Mouse (Mus musculus) forebrain, embryonic 14.5 days (tissue): ENCODE results near the gene Dnm2. TPM values are rescaled to one million over a fixed set of nuclear protein-coding genes. Genes with fewer than 3 reads are reported as not detected.
A peak's percentile ranks its signal among the peaks of the same experiment; 100 is the strongest.

Experiments used
- ATAC-seq: fragments of 200-750 bp; cut with Nextera tagmentation; 2 replicates; pipeline ENCODE4 v1.8.0; 2017; ENCODE audit warnings: mild to moderate bottlenecking, moderate library complexity
- DNase-seq: peaks from one replicate; pipeline ENCODE4 v3.0.0-alpha.2; 2015; ENCODE audit warnings: low spot score
- H3K27ac ChIP-seq: fragments of 300-500 bp; sonication (generic); 2 replicates; pipeline ENCODE4 v1.5.1; 2014; ENCODE audit warnings: low read depth, mild to moderate bottlenecking, control low read depth, low read length, moderate library complexity
- H3K27me3 ChIP-seq: fragments of 300-500 bp; sonication (generic); replicated peaks from 2 replicates; pipeline ENCODE4 v1.6.1; 2014; ENCODE audit warnings: low read length, control low read depth, mixed read lengths; ENCODE audit not compliant: control insufficient read depth, insufficient read depth
- H3K36me3 ChIP-seq: fragments of 300-500 bp; sonication (generic); 2 replicates; pipeline ENCODE4 v1.6.1; 2014; ENCODE audit warnings: low read length, control low read depth; ENCODE audit not compliant: control insufficient read depth, insufficient read depth
- H3K4me1 ChIP-seq: fragments of 300-500 bp; sonication (generic); 2 replicates; pipeline ENCODE4 v1.6.1; 2014; ENCODE audit warnings: antibody characterized with exemption, low read length, control low read depth; ENCODE audit not compliant: control insufficient read depth, insufficient read depth
- H3K4me2 ChIP-seq: fragments of 300-500 bp; sonication (generic); 2 replicates; pipeline ENCODE4 v1.6.1; 2014; ENCODE audit warnings: mild to moderate bottlenecking, control low read depth, low read length
- H3K4me3 ChIP-seq: fragments of 300-500 bp; sonication (generic); 2 replicates; pipeline ENCODE4 v1.5.1; 2014; ENCODE audit warnings: low read depth, low read length, control low read depth
- H3K9ac ChIP-seq: fragments of 300-500 bp; sonication (generic); 2 replicates; pipeline ENCODE4 v1.6.1; 2014; ENCODE audit warnings: mild to moderate bottlenecking, low read length, control low read depth, moderate library complexity
- H3K9me3 ChIP-seq: fragments of 300-500 bp; sonication (generic); replicated peaks from 2 replicates; pipeline ENCODE4 v1.6.1; 2016; ENCODE audit warnings: low read length, control low read depth, mixed read lengths; ENCODE audit not compliant: control insufficient read depth
- WGBS: fragments of 180-500 bp; shearing (Covaris S2); extraction: QIAGEN DNeasy Blood & Tissue Kit; methylation state at CpG from one replicate; pipeline ENCODE4 v1.1.7; 2014; 5-methylcytosine and 5-hydroxymethylcytosine counted together
- polyA plus RNA-seq: library from polyadenylated mRNA; unstranded; fragments of >200 nt; fragmentation: Nextera tagmentation; extraction: Ambion mirVana; gene quantifications from 2 replicates; pipeline ENCODE4 v1.2.1, GENCODE M21; 2014

The Dnm2 gene
- 54.2 and 65.3 TPM in 2 replicates for polyA plus RNA-seq

DNA sequence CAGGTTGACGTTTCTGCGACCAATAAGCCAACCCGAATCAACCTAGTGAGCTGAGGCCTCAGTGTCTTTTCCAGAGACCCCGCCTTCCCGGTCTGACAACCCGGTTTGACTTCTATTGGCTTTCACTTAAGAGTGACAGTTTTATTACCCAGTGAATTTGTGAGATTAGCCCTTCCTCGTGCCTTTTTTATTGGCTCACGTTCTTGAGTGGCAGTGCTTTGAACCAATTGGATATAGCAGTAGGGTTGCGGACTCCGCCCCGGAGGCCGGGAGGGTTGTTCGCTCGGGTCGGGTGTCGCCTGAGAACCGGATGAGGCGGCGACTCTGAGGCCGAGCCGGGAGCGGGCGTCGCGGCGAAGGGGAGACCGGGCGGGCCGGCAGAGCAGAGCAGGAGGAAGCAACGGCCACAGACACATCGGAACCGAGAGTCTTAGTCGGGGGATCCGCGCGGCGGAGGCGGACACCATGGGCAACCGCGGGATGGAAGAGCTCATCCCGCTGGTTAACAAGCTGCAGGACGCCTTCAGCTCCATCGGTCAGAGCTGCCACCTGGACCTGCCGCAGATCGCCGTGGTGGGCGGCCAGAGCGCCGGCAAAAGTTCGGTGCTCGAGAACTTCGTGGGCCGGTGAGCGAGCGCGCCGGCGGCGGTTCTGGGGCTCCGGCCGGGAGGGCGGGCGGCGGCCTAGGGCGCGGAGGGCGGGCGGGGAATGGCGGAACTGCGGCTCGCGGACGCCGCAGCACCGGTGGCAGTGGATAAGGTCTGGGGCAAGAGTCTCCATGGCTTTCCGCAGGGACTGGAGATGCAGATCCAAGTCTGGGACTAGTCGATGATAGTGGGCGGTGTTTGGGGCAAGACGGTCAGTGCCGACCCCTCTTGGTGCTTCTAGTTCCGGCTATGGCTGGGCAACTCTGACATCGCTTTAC is at the start of gene Dnm2:
Gene Dnm2, plus strand, starts transcription at position 278 of the 925 bp plus-strand sequence.
- H3K4me3 ChIP-seq = peak within 1 kb of the TSS; percentile 94
- DNase-seq = peak; percentile 99
- H3K4me1 ChIP-seq = peaks cover 16% of the 10 kb centered on the region
- H3K4me2 ChIP-seq = peak within 1 kb of the TSS; percentile 94
- peak within 1 kb of the TSS; percentile 94 for H3K9ac ChIP-seq
- WGBS = under 1% methylated on average over 82 of the region's 82 CpGs
- H3K36me3 ChIP-seq = peaks cover 19% of the 10 kb centered on the region
- ATAC-seq = peak; percentile 99
- no peaks in the 10 kb centered on the region for H3K9me3 ChIP-seq
- peak within 1 kb of the TSS; percentile 74 for H3K27ac ChIP-seq
- H3K27me3 ChIP-seq = no peaks in the 10 kb centered on the region

DNA sequence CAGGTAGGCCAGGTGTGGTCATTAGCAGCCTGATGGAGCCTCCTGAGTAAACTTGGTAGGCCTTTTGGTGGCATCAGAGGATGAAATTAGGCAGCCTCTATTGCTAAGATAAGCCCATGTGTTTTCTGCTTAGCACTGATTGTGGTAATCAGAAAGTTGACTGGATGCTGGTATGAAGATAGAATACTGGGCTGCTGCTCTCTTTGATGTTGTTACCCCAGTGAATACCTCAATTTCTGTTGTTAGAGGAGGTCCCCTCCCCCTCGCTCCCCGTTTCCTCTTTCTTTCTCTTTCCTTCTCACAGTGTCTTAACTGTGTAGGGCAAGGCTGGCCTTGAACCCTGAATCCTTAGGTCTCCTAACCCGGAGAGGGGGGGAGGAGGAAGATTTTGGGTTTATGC is 45.5 kb upstream of the Dnm2 start:
- ATAC-seq = 0 out of 2 replicates have a peak, but pooled peaks have one; percentile 15
- Histone ChIP-seq H3K9me3 (no peaks in the 10 kb centered on the region), H3K27me3 (no peaks in the 10 kb centered on the region), H3K4me1 (peaks cover under 1% of the 10 kb centered on the region; the same call in 1 of the 2 replicates), H3K4me3 (no peak overlapping the region), H3K9ac (no peak overlapping the region), H3K36me3 (peaks cover 12% of the 10 kb centered on the region), H3K27ac (no peak overlapping the region), H3K4me2 (no peak overlapping the region)
- no peak for DNase-seq
- 85% methylated on average over 3 of the region's 3 CpGs for WGBS

DNA sequence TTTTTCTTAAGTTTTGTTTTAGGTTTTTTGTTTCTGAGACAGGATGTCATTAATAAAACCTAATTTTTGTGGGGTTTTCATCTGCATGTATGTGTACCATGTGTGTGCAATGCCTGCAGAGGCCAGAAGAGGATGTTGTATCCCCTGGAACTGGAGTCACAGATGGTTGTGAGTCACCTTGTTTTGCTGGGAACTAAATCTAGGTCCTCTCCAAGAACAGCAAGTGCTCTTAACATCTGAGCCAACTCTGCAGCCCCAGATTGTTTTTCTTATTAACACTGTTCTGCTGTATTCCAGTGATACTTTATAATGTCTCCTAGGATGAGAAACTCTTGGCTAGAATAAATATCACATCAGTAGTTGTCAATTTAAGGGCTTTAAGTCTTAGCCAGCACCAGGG is 43.8 kb upstream of the Dnm2 start:
- Histone ChIP-seq H3K9me3 (no peaks in the 10 kb centered on the region), H3K9ac (no peak overlapping the region), H3K4me1 (peaks cover 2% of the 10 kb centered on the region; the same call in 1 of the 2 replicates), H3K36me3 (peaks cover 12% of the 10 kb centered on the region), H3K4me3 (no peak overlapping the region), H3K4me2 (no peak overlapping the region), H3K27me3 (no peaks in the 10 kb centered on the region), H3K27ac (no peak overlapping the region)
- ATAC-seq = no peak
- no peak for DNase-seq

DNA sequence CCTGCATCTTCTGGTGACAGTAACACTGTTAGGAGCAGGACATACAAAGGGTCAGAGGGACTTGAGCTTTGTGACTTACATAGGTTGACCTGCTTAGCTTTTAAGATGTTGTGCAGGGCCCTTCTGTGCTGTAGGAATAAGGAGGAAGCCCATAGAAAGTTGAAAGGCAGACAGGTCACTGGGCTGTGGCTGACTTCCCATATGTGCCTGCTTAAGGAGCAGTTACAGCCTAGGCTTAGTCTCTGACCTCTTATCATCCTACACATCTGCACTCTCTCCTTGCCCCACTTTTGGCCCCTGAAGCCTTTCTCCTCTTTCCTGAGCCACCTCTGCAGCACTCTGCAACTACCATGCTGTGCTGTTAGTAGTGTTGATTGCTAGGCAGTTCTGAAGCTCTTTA is 40.7 kb upstream of the Dnm2 start:
- DNase-seq = no peak

DNA sequence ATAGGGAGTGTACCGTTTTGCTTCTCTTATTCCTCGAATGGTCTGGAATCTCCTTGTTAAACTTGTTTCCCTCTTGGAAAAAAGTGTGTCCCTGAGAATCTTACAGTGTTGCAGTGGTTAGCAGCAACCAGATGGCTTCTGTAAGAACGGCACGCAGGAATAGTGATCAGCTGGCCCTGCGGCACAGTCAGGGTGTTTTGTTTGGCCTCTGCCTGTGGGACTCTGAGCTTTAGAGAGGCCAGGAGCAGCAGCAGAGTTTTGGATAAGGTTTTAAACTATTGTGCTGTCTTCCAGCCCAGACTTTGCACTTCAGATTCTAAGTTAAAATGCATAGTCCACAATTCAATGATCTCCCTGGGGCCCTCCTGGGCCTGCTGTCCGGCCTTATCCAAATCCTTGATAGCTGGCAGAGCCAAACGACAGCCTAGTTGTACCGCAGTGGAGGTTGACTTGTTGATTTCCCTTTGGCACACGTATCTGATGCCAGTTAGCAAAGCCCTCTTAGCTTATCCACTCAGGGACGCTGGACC is 32.0 kb upstream of the Dnm2 start:
- DNase-seq (no peak), ATAC-seq (no peak)
- 93% methylated on average over 10 of the region's 10 CpGs for WGBS

More for the DNA sequence above, 40.7 kb upstream of the Dnm2 start:
- peaks cover 26% of the 10 kb centered on the region for H3K36me3 ChIP-seq
- no peaks in the 10 kb centered on the region for H3K27me3 ChIP-seq
- H3K4me1 ChIP-seq = peaks cover 2% of the 10 kb centered on the region; the same call in 1 of the 2 replicates
- no peak overlapping the region for H3K4me2 ChIP-seq
- no peak overlapping the region for H3K27ac ChIP-seq
- no peak for ATAC-seq
- no peaks in the 10 kb centered on the region for H3K9me3 ChIP-seq
- H3K9ac ChIP-seq = no peak overlapping the region
- no peak overlapping the region for H3K4me3 ChIP-seq

DNA sequence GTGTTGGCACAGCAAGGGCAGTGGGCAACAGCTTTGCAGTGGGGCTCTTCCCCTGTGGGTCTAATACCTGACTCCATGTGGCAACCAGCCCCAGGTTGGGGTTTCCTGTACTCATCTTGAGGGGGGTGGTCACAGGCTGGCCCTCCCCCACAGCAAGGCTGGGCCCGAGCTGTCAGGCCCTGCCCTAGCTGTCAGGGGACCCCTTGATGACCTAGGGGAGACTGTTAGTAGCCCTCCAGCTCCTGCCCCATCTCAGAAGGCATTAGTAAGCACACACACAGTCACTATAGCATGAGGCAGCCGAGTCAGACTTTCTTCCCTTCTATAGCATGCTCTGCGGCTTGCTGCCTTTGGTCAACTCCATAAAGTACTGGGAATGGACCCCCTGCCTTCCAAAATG is 29.0 kb upstream of the Dnm2 start:
- no peak overlapping the region for H3K4me2 ChIP-seq
- no peak for ATAC-seq
- H3K27ac ChIP-seq = no peak overlapping the region
- peaks cover 100% of the 10 kb centered on the region for H3K36me3 ChIP-seq
- H3K4me3 ChIP-seq = no peak overlapping the region
- H3K27me3 ChIP-seq = no peaks in the 10 kb centered on the region
- H3K9me3 ChIP-seq = no peaks in the 10 kb centered on the region
- no peak overlapping the region for H3K9ac ChIP-seq
- WGBS = 87% methylated on average over 3 of the region's 3 CpGs
- H3K4me1 ChIP-seq = no peaks in the 10 kb centered on the region
- DNase-seq = no peak

More for the DNA sequence above, 32.0 kb upstream of the Dnm2 start:
- no peak overlapping the region for H3K4me3 ChIP-seq
- H3K4me1 ChIP-seq = no peaks in the 10 kb centered on the region
- no peaks in the 10 kb centered on the region for H3K27me3 ChIP-seq
- H3K9ac ChIP-seq = no peak overlapping the region
- peaks cover 100% of the 10 kb centered on the region for H3K36me3 ChIP-seq
- H3K9me3 ChIP-seq = no peaks in the 10 kb centered on the region
- no peak overlapping the region for H3K27ac ChIP-seq
- H3K4me2 ChIP-seq = no peak overlapping the region

DNA sequence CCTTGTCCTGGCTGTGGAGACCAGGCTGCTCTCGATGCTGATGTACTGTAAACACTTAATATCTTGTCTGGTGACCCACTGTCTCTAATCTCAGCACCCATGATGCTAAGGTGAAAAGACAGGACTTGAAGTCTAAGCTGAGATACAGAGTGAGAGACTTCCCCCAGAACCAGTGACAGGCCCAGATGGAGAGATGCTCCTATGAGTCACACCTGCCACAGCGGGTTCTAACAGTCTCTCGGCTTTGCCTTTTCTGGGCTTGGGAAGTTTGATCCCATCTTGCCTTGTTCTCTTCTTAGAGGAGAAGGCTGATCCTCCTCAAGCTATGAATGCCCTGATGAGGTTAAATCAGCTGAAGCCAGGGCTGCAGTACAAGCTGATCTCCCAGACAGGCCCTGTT is 27.5 kb upstream of the Dnm2 start:
- Histone ChIP-seq H3K4me3 (no peak overlapping the region), H3K27ac (no peak overlapping the region), H3K9me3 (no peaks in the 10 kb centered on the region), H3K27me3 (no peaks in the 10 kb centered on the region), H3K4me1 (no peaks in the 10 kb centered on the region), H3K9ac (no peak overlapping the region), H3K4me2 (no peak overlapping the region), H3K36me3 (peaks cover 100% of the 10 kb centered on the region)
- no peak for ATAC-seq
- DNase-seq = no peak
- WGBS = 94% methylated on average over 3 of the region's 3 CpGs

DNA sequence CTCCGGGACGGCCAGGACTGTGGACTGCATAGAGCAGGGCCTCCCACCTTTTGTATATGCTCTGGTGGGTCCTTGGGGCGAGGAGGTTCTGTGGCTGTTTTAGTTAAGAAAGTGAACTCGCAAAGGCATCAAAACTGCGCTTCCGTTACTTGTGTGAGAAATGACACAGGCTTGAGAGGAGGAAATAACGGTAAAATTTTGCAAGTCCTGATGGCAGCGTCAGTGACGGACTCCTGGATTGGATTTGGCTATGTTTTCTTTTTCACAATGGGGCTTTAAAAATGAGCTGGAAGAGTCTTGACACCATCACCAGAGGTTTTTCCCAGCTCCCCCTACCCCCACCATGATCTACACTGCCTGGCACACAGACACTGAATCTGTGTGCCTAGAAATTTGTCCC is 23.7 kb upstream of the Dnm2 start:
- Histone ChIP-seq H3K27ac (no peak overlapping the region), H3K4me3 (no peak overlapping the region), H3K9ac (no peak overlapping the region), H3K4me2 (no peak overlapping the region), H3K4me1 (no peaks in the 10 kb centered on the region), H3K9me3 (no peaks in the 10 kb centered on the region), H3K36me3 (peaks cover 100% of the 10 kb centered on the region), H3K27me3 (no peaks in the 10 kb centered on the region)
- WGBS = 94% methylated on average over 9 of the region's 9 CpGs
- ATAC-seq (no peak), DNase-seq (no peak)

DNA sequence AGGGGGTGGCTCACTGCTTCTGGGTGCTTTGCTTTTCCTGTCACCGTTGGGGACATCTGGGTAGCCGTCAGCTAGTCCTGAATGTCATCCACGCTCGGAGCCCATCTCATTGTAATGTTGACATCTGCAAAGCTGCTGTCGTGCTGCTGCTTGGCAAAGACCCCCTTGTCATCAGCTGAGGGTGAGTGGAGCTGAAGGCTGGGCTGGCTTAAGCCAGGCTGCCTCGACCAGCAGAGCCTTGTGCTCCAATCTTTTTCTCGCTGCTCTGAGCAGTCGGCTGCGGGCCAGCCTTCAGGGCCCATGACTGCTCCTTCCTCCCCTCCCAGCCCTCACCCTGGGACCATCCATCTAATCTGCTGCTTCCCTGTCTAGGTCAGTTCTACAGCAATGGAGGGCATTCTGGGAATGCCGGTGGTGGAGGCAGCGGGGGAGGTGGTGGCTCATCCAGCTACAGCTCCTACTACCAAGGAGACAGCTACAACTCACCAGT is 21.9 kb upstream of the Dnm2 start:
- DNase-seq (no peak), ATAC-seq (no peak)
- Histone ChIP-seq H3K4me3 (no peak overlapping the region), H3K4me2 (no peak overlapping the region), H3K27ac (no peak overlapping the region), H3K4me1 (no peaks in the 10 kb centered on the region), H3K9ac (no peak overlapping the region), H3K27me3 (no peaks in the 10 kb centered on the region), H3K9me3 (no peaks in the 10 kb centered on the region), H3K36me3 (peaks cover 98% of the 10 kb centered on the region)
- 84% methylated on average over 11 of the region's 11 CpGs for WGBS
